Mouse (Mus musculus): ENCODE results near the gene Txlna.

GRCm38 (mm10) chr4:129580347-129580746 lies 60.5 kb downstream of the Txlna start:
- TF ChIP-seq CTCF (IDR thresholded peaks at IDR 0.05; ENCODE audit: low read depth) (no peak), EP300 (IDR thresholded peaks at IDR 0.05; ENCODE audit: low read depth) (no peak)

All from heart, postnatal 0 days (tissue).